In the genomic region with DNA sequence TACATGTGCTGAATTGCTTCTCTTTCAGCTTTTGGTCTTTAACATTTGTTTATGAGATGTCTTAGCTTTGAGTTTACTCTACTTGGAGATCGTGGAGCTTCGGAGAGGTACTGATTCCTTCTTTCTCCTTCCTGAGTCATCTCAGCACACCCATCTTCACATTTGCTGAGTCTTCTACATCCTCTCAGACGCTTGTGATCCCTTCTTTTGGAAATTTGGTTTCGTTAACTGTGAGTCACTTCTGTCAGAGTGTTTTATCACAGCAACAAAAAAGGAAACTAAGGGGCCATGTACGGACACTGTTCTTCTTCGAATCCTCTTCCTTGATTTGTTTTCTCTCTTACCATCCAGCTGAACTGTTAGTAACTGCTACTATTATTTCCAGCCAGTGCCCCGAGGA, we compare ENCODE assay signal across 25 mouse cellular contexts.
DNase-seq lines count a peak whose midpoint lies in the region; ATAC-seq and TF ChIP-seq lines count a peak whose summit lies in the region.
"Had no signal": no experiment of that assay in that cellular context is flagged by ENCODE, and none has a peak within 500 bp of the region (broad histone marks: within the 10 kb centered on the region; RNA-seq: fewer than 3 reads in every experiment).

No protein-coding gene starts in this region.

- no peak for TF ChIP-seq CTCF in left cerebral cortex, adult 2 months (IDR thresholded peaks at IDR 0.05)
- TF ChIP-seq CTCF in olfactory bulb, adult 2 months (IDR thresholded peaks at IDR 0.05; ENCODE audit: insufficient read depth, low read depth, low read length), result no peak

- intact Hi-C loops in left cerebral cortex, adult 2 months (cut with DNase I), result loop anchor here (5.0 kb wide), 1 partner anchor 212 kb away; a partner anchor contains a TSS

- peaks cover 7% of the 10 kb centered on the region for H3K4me1 ChIP-seq in olfactory bulb, adult 2 months (ENCODE audit: control insufficient read depth, insufficient read depth, low read length)
- no peaks in the 10 kb centered on the region for H3K4me1 ChIP-seq in forebrain, embryonic 11.5 days (replicated peaks; ENCODE audit: control insufficient read depth, insufficient read depth, low read length)
- H3K4me1 ChIP-seq: embryonic facial prominence, embryonic 12.5 days; forebrain, embryonic 12.5 days had no signal

- H3K9ac ChIP-seq in forebrain, embryonic 11.5 days (ENCODE audit: low read length), result no peak overlapping the region
- H3K9ac ChIP-seq: embryonic facial prominence, embryonic 12.5 days; forebrain, embryonic 12.5 days had no signal

- H3K4me3 ChIP-seq in left cerebral cortex, adult 2 months, result no peak overlapping the region
- no peak overlapping the region for H3K4me3 ChIP-seq in olfactory bulb, adult 2 months (ENCODE audit: insufficient read depth, low read depth, low read length)
- no peak overlapping the region for H3K4me3 ChIP-seq in forebrain, embryonic 11.5 days (ENCODE audit: low read depth, low read length)
- H3K4me3 ChIP-seq: embryonic facial prominence, embryonic 10.5 days; embryonic facial prominence, embryonic 12.5 days; forebrain, embryonic 12.5 days had no signal

- H3K27ac ChIP-seq in left cerebral cortex, adult 2 months, result peak overlapping the region; percentile 38; the same call in 1 of the 2 replicates
- peak overlapping the region; percentile 33; the same call in 1 of the 2 replicates for H3K27ac ChIP-seq in olfactory bulb, adult 2 months (ENCODE audit: insufficient read depth, low read depth, low read length)
- H3K27ac ChIP-seq in forebrain, embryonic 11.5 days (ENCODE audit: low read depth, low read length), result no peak overlapping the region
- H3K27ac ChIP-seq: embryonic facial prominence, embryonic 10.5 days; embryonic facial prominence, embryonic 12.5 days; forebrain, embryonic 12.5 days had no signal

- peak; percentile 75 for ATAC-seq in frontal cortex, adult (ENCODE audit: low TSS enrichment)
- no peak for ATAC-seq in forebrain, embryonic 11.5 days (replicated peaks; ENCODE audit: low FRiP score)
- ATAC-seq: CD4-positive, CD25-positive, alpha-beta regulatory T cell, adult 4 months; forebrain, embryonic 14.5 days; forebrain, embryonic 16.5 days had no signal

- no peaks in the 10 kb centered on the region for H3K27me3 ChIP-seq in forebrain, embryonic 11.5 days (ENCODE audit: control insufficient read depth, insufficient read depth, low read length)
- H3K27me3 ChIP-seq: CH12.LX; embryonic facial prominence, embryonic 12.5 days; forebrain, embryonic 12.5 days had no signal

- no peak for TF ChIP-seq POLR2A in olfactory bulb, adult 2 months (IDR thresholded peaks at IDR 0.05; ENCODE audit: insufficient read depth, low read depth, low read length)

- DNase-seq in frontal cortex, postnatal 36 days (ENCODE audit: low spot score in 2 of 2), result no peak
- DNase-seq in left cerebral cortex, adult 2 months (ENCODE audit: extremely low spot score in 1 of 2, low spot score in 2 of 2), result no peak
- no peak for DNase-seq in left cerebral cortex, adult 8-10 months (ENCODE audit: low spot score in 2 of 2)
- DNase-seq in right cerebral cortex, adult 18-20 months, result peak; percentile 24
- no peak for DNase-seq in right cerebral cortex, postnatal 25 days
- DNase-seq in forebrain, embryonic 11.5 days (ENCODE audit: low spot score), result no peak
- DNase-seq: adrenal gland, adult 8-10 months; adrenal gland, postnatal 14 days; adrenal gland, postnatal 36 days; B cell, adult 2 months; cerebellum, adult 11-12 months; cerebellum, adult 2 months; cerebellum, adult 9-10 months; cerebellum, postnatal 10 days; cerebellum, postnatal 25 days had no signal

- H3K4me2 ChIP-seq in forebrain, embryonic 11.5 days (ENCODE audit: low read depth, low read length, severe bottlenecking), result no peak overlapping the region
- H3K4me2 ChIP-seq: embryonic facial prominence, embryonic 12.5 days; forebrain, embryonic 12.5 days had no signal

- no peaks in the 10 kb centered on the region for H3K9me3 ChIP-seq in forebrain, embryonic 11.5 days (ENCODE audit: control insufficient read depth, low read length)
- H3K9me3 ChIP-seq: embryonic facial prominence, embryonic 10.5 days; embryonic facial prominence, embryonic 12.5 days; forebrain, embryonic 12.5 days; G1E had no signal

- WGBS in olfactory bulb, adult 2 months, result 31% methylated on average over 7 of the region's 7 CpGs
- WGBS in forebrain, embryonic 11.5 days, result 92% methylated on average over 7 of the region's 7 CpGs

- H3K36me3 ChIP-seq in forebrain, embryonic 11.5 days (ENCODE audit: control insufficient read depth, insufficient read depth, low read length), result no peaks in the 10 kb centered on the region
- H3K36me3 ChIP-seq: embryonic facial prominence, embryonic 10.5 days; embryonic facial prominence, embryonic 12.5 days; forebrain, embryonic 12.5 days; G1E had no signal
